Mouse (Mus musculus) MEL (cell line): ENCODE measurements around the gene Ccdc137.

Experiments used
- CTCF ChIP-seq, 3 experiments: IDR thresholded peaks in 2 of 3; conservative IDR thresholded peaks in 1 of 3; 2 replicates each; pipeline ENCODE4 v1.5.1; 2011 to 2012; ENCODE audit warnings: low read length in 3 of 3, low read depth in 2 of 3, mild to moderate bottlenecking in 2 of 3, improper control_type of control experiment in 1 of 3, inconsistent platforms in 1 of 3, mixed read lengths in 1 of 3, moderate library complexity in 1 of 3; ENCODE audit not compliant: control insufficient read depth in 1 of 3, insufficient read depth in 1 of 3, poor library complexity in 1 of 3, severe bottlenecking in 1 of 3
- POLR2A ChIP-seq, 2 experiments: IDR thresholded peaks; 2 replicates each; pipeline ENCODE4 v1.6.1; 2011 to 2012; ENCODE audit warnings: low read length in 2 of 2, mild to moderate bottlenecking in 2 of 2, control low read depth in 1 of 2, improper control_type of control experiment in 1 of 2, low read depth in 1 of 2, moderate library complexity in 1 of 2; ENCODE audit not compliant: control insufficient read depth in 1 of 2, insufficient read depth in 1 of 2, poor library complexity in 1 of 2

GRCm38 (mm10) chr11:120452246-120452645, 5.7 kb upstream of the Ccdc137 start:
- TF ChIP-seq CTCF (IDR thresholded peaks at IDR 0.05 in 2 of 3, conservative IDR thresholded peaks at IDR 0.05 in 1 of 3; ENCODE audit: control insufficient read depth in 1 of 3, insufficient read depth in 1 of 3, low read depth in 2 of 3, low read length in 3 of 3, poor library complexity in 1 of 3, severe bottlenecking in 1 of 3) (no peak), POLR2A (IDR thresholded peaks at IDR 0.05; ENCODE audit: control insufficient read depth in 1 of 2, insufficient read depth in 1 of 2, low read depth in 1 of 2, low read length in 2 of 2, poor library complexity in 1 of 2) (no peak)
